Mouse (Mus musculus) kidney, adult 2 months (tissue): ENCODE data around the gene Cmya5.

ENCODE experiments used
- CTCF ChIP-seq: fragments of 200-500 bp; conservative IDR thresholded peaks from 2 replicates; pipeline ENCODE4 v1.5.1; 2011; ENCODE audit warnings: low read depth, mild to moderate bottlenecking, control low read depth, low read length, moderate library complexity, mixed read lengths; ENCODE audit not compliant: insufficient read depth, insufficient read length
- POLR2A ChIP-seq: fragments of 200-500 bp; IDR thresholded peaks from one replicate; pipeline ENCODE4 v1.6.1; 2011; ENCODE audit warnings: low read depth, low read length, control low read depth

- TF ChIP-seq CTCF (no peak), POLR2A (no peak)
Observed at GRCm38 (mm10) chr13:93177571-93177970, 33.0 kb upstream of the Cmya5 start.
